Mouse (Mus musculus): ENCODE measurements around the gene Zmpste24. TPM values are rescaled to one million over a fixed set of nuclear protein-coding genes. Genes with fewer than 3 reads are reported as not detected.

Gene Zmpste24
- total and polyA plus RNA-seq, 3 experiments = 19.7 to 55.6 (median 45.1) TPM

GRCm38 (mm10) chr4:121033006-121033405, 65.0 kb downstream of the Zmpste24 start:
- no peak for DNase-seq

- no peak for DNase-seq
Observed at GRCm38 (mm10) chr4:121031440-121031839, 66.6 kb downstream of the Zmpste24 start.

GRCm38 (mm10) chr4:121029632-121030031, 68.4 kb downstream of the Zmpste24 start:
- DNase-seq = no peak

GRCm38 (mm10) chr4:121028659-121029392, 69.2 kb downstream of the Zmpste24 start:
- peak; percentile 41 for DNase-seq

GRCm38 (mm10) chr4:121028146-121028545, 69.9 kb downstream of the Zmpste24 start:
- peak; percentile 71 for DNase-seq

- no peak for DNase-seq
Observed at GRCm38 (mm10) chr4:121025681-121026080, 72.4 kb downstream of the Zmpste24 start.

GRCm38 (mm10) chr4:121023941-121024340, 74.1 kb downstream of the Zmpste24 start:
- peak; percentile 73 for DNase-seq

GRCm38 (mm10) chr4:121023464-121023863, 74.6 kb downstream of the Zmpste24 start:
- DNase-seq = no peak

- peak; percentile 35 for DNase-seq
Observed at GRCm38 (mm10) chr4:121021911-121022310, 76.1 kb downstream of the Zmpste24 start.

GRCm38 (mm10) chr4:121020040-121020790, 77.8 kb downstream of the Zmpste24 start:
- DNase-seq = peak; percentile 45

GRCm38 (mm10) chr4:121018250-121018649, 79.8 kb downstream of the Zmpste24 start:
- DNase-seq = no peak

GRCm38 (mm10) chr4:121016928-121017657, 80.9 kb downstream of the Zmpste24 start, which contains the start of gene Smap2:
Smap2 (minus strand) TSS chr4:121017247.
- peak; percentile 99 for DNase-seq

- DNase-seq = peak; percentile 23
Observed at GRCm38 (mm10) chr4:121016021-121016898, 81.8 kb downstream of the Zmpste24 start.

- no peak for DNase-seq
Observed at GRCm38 (mm10) chr4:121015268-121015659, 82.8 kb downstream of the Zmpste24 start.

GRCm38 (mm10) chr4:121014594-121015267, 83.3 kb downstream of the Zmpste24 start:
- no peak for DNase-seq

- no peak for DNase-seq
Observed at GRCm38 (mm10) chr4:121010770-121011549, 87.1 kb downstream of the Zmpste24 start.
